Mouse (Mus musculus): Measurements from ENCODE around the gene Gprasp1. TPM values are rescaled to one million over a fixed set of nuclear protein-coding genes. Genes with fewer than 3 reads are reported as not detected.

Gene Gprasp1
- 36.0 and 40.9 TPM in 2 replicates for polyA plus RNA-seq (2015; fragmentation: Nextera tagmentation; extraction: Ambion mirVana)

DNA sequence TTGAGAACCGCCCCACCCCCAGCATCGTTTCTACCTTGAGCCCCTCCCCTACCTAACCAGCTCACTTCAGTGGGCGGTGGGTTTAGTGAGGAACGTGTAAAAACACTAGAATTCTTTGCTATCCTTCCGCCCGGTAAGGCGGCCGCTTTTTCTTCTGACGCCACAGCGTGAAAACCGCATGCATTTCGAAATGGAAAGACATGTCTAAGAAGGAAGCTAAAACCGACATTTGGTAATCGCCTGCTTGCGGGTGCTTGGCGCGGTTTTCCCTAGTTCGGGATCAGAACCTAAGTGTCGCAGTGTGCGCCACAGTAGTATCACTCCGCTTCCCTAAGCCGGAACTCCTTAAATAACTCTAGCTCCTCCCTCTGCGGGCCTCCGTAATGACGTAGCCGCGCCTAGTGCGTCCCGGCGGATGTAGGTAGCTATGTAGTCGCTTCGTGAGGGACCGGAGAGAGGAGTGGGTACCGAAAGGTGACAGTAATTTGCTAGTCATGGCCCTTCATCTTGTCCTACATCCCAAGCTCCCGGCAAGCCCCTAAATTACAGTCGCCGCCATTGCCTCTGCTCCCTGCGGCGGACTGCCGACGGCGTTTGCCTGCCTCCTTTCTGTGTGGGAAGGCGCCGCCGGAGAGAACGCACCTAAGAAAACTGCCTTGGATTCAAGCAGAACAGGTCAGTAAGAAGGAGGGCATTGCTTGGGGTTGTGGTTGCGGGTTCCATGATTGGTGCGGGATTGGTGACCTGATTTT is at the start of gene Gprasp1, which contains the start of gene Armcx5:
Gene Gprasp1 (plus strand): TSS at position 430 of the 752 bp plus-strand sequence.
Gene Armcx5 (plus strand): TSS at position 430 of the 752 bp plus-strand sequence.

DNA sequence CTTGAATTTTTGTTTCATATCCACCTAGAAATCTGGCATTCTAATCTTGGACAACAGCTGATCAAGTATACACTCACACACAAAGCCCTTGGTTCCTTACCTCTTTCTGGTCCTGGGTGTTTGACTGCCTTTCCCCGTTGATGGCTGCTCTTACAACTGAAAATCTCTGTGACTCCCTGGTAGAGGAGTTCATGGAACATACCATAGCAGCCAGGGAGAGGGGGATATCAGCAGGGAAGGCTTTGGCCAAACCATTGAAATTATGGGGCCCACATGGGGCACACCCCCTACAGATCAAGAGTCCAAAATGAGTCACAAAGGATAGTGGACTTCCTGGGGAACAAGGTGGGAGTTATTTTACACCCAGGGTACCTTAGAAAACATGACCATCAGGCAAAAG is 48.9 kb upstream of the Gprasp1 start, which contains the start of gene Tcp11x2:
Gene Tcp11x2 (minus strand): TSS at position 158 of the 400 bp plus-strand sequence.

DNA sequence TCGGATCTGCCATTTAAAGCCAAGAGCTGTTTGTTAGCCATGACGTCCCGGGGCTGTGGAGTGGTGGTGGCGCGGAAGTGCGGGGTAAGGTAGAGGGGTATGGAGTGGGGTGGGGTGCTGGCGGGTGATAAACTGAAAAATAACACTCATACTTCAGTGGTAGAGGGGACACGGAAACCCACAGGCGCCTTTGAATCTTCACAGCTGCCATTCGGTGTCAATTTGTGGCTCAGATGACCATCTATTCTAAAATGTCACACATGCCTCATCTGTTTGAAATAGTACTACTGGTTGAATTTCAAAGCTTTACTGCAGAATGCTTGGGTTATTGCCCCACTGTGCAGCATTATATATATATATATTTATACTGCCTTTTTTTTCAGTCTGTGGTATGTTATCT is 17.4 kb upstream of the Gprasp1 start, which contains the start of gene Tmsb15a:
Gene Tmsb15a (minus strand): TSS at position 101 of the 400 bp plus-strand sequence.

DNA sequence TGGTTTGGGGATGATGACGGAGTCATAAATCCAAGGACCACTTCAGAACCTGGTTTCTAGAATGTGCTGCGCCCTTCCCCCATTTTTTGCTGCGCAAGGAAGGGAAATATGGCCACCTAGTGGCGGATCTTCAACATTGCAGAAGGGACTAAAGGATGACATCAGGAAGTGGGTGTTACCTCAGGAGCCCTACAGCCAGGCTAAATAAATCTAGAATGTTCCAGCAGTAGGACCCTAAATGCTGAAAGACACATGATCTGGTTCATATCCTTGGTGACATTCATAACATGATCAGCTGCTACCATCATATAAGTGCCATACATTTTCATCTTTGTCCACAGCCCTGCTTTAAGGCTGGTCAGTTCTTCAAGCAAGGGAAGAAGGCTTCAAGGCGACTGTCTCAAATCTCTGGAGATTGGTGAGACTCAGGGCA is 54.7 kb downstream of the Gprasp1 start, which contains the start of gene Bhlhb9:
Gene Bhlhb9 (plus strand): TSS at position 383 of the 433 bp plus-strand sequence.

DNA sequence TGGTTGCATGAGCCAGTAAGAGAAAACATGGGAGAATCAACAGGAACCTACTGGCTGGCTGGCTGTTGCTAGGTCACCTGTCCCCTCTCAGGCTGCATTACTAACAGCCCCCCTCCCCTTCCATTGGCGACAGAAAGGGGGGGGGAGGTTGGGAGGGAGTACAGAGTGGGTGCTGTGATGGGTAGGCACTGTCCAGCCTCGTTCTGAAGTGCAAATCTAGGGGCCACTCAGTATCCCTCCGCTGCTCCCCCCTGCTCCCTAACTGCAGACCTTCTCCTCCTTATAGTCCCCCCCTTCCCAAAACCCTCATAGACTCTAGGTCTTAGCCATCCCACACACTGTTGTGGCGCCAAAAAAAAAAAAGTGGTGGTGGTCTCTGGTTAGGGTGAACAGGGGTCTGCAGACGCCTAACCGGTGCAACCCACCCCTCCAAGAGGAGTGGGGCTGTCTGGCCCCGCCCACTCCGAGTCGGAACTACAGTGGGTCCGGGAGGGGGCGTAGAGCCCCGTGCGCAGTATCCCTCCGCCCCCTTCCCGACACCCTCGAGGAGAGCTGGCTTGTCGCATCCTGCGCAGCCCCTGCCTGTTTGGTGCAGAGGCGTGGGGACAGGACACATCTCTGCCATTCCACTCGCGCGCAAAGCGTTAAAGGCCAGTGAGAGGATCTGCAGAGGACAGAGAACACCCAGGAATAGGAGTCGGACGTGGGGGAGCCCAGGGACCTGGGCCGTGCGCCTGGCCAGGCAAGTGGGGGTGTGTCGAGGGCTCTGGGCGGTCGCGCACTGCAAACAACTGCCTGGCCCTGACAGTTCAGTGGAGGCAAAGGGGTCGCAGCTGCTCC is 96.2 kb downstream of the Gprasp1 start, which contains the start of gene Gprasp2:
Gene Gprasp2 (plus strand): TSS at position 514 of the 840 bp plus-strand sequence.

Small RNA genes within 50 kb of the gene (microRNA-seq; reads per million reads assigned to microRNA genes)
- not detected for gene Mir1970 (ENCODE audit: borderline replicate concordance, insufficient number of aligned reads)
- gene Mir7646 (ENCODE audit: borderline replicate concordance, insufficient number of aligned reads): not detected

Other genes starting within 250 kb of the Gprasp1 start
- gene AV320801, start 248.1 kb upstream of the Gprasp1 start, polyA plus RNA-seq (2015; fragmentation: Nextera tagmentation; extraction: Ambion mirVana): 0.06 TPM in 1 of 2 replicates, not detected in the other
- not detected in 2 replicates for gene Nxf7, start 144.0 kb upstream of the Gprasp1 start, polyA plus RNA-seq (2015; fragmentation: Nextera tagmentation; extraction: Ambion mirVana)
- not detected in 2 replicates for gene Prame, start 115.0 kb upstream of the Gprasp1 start, polyA plus RNA-seq (2015; fragmentation: Nextera tagmentation; extraction: Ambion mirVana)
- not detected in 2 replicates for gene Tcp11x2, start 48.9 kb upstream of the Gprasp1 start, polyA plus RNA-seq (2015; fragmentation: Nextera tagmentation; extraction: Ambion mirVana)
- not detected in 2 replicates for gene Tmsb15a, start 17.5 kb upstream of the Gprasp1 start, polyA plus RNA-seq (2015; fragmentation: Nextera tagmentation; extraction: Ambion mirVana)
- 9.3 and 12.9 TPM in 2 replicates for gene Armcx5, start within 50 bp of the Gprasp1 start, polyA plus RNA-seq (2015; fragmentation: Nextera tagmentation; extraction: Ambion mirVana)
- gene Bhlhb9, start 54.9 kb downstream of the Gprasp1 start, polyA plus RNA-seq (2015; fragmentation: Nextera tagmentation; extraction: Ambion mirVana): 35.1 and 35.5 TPM in 2 replicates
- gene Gprasp2, start 96.3 kb downstream of the Gprasp1 start, polyA plus RNA-seq (2015; fragmentation: Nextera tagmentation; extraction: Ambion mirVana): 26.4 and 29.7 TPM in 2 replicates

All from adrenal gland, postnatal 0 days (tissue).